Mouse (Mus musculus) colon, adult 2 months (tissue): ENCODE data around the gene Olfr1206. TPM values are rescaled to one million over a fixed set of nuclear protein-coding genes. Genes with fewer than 3 reads are reported as not detected.

ENCODE experiments used
- polyA plus RNA-seq: library from polyadenylated mRNA; depleted of rRNA; stranded (reverse); fragments of >200 nt; gene quantifications from 2 replicates; pipeline ENCODE4 v1.2.3, GENCODE M21; 2012; rRNA removed

Olfr1206 gene
- not detected in 2 replicates for polyA plus RNA-seq

GRCm38 (mm10) chr2:88862931-88863330, at the start of gene Olfr1206:
Gene Olfr1206 (plus strand): TSS chr2:88863231.

DNA sequence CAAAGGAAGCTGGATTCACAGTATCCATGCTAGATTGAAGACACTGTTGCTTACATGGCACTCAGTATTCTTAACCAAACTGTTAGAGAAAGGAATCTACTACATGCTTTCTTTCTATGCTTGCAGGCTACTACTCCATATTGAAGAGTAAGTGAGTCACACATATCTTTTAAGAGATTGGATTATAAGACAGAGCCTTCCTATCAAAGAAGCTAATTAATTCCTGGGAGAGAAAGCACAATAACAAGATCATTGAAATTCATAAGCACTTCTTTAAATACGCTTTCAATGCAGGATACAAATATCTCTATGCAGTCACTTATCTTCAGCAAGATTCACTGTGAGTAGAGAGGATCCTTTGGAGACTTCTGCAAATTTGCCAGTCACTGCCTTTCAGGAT, 48.8 kb upstream of the Olfr1206 start, which contains the start of gene Olfr1202:
TSS of gene Olfr1202 (plus strand) at position 301 of the 400 bp plus-strand sequence.

DNA sequence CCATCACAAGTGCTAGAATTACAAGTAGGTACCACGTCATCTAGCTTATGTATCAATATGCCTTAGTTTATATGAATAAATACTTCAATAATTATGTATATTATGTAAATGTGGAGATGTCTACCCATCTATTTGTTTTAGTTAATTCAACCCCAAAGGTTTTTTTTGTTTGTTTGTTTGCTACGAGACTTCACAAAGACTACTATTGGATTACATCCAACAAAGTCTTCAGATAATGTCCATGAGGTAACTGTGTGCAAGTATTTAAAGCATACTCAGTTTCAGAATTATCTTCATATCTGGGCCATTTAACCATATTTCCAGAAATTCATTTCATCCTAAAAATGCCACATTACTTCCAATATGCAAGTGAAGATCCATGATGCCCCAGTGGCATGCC, 33.6 kb upstream of the Olfr1206 start, which contains the start of gene Olfr1205:
TSS of gene Olfr1205 (plus strand) at position 301 of the 400 bp plus-strand sequence.

GRCm38 (mm10) chr2:88848992-88849391, 14.0 kb upstream of the Olfr1206 start, which contains the start of gene Olfr1204:
Gene Olfr1204 (plus strand): TSS chr2:88849292.

GRCm38 (mm10) chr2:88902211-88902610, 39.2 kb downstream of the Olfr1206 start, which contains the start of gene Olfr1208:
Gene Olfr1208 (minus strand): TSS chr2:88902311.

GRCm38 (mm10) chr2:88915057-88915456, 52.0 kb downstream of the Olfr1206 start, which contains the start of gene Olfr1209:
Gene Olfr1209 (minus strand): TSS chr2:88915157.

Other genes with a start within 250 kb of the Olfr1206 start
- not detected in 2 replicates for gene Olfr1191-ps1, start 222.7 kb upstream of the Olfr1206 start, polyA plus RNA-seq
- gene Olfr1192-ps1, start 214.7 kb upstream of the Olfr1206 start, polyA plus RNA-seq: not detected in 2 replicates
- not detected in 2 replicates for gene Olfr1193, start 187.6 kb upstream of the Olfr1206 start, polyA plus RNA-seq
- gene Olfr1195, start 174.0 kb upstream of the Olfr1206 start, polyA plus RNA-seq: not detected in 2 replicates
- not detected in 2 replicates for gene Olfr1196, start 158.6 kb upstream of the Olfr1206 start, polyA plus RNA-seq
- gene Olfr1197, start 130.9 kb upstream of the Olfr1206 start, polyA plus RNA-seq: not detected in 2 replicates
- not detected in 2 replicates for gene Olfr1198, start 111.9 kb upstream of the Olfr1206 start, polyA plus RNA-seq
- not detected in 2 replicates for gene Olfr1199, start 102.8 kb upstream of the Olfr1206 start, polyA plus RNA-seq
- not detected in 2 replicates for gene Olfr1200, start 92.7 kb upstream of the Olfr1206 start, polyA plus RNA-seq
- gene Olfr1201, start 70.2 kb upstream of the Olfr1206 start, polyA plus RNA-seq: not detected in 2 replicates
- gene Olfr1202, start 48.7 kb upstream of the Olfr1206 start, polyA plus RNA-seq: not detected in 2 replicates
- gene Olfr1205, start 33.5 kb upstream of the Olfr1206 start, polyA plus RNA-seq: not detected in 2 replicates
- not detected in 2 replicates for gene Olfr1204, start 13.9 kb upstream of the Olfr1206 start, polyA plus RNA-seq
- gene Olfr1208, start 39.1 kb downstream of the Olfr1206 start, polyA plus RNA-seq: not detected in 2 replicates
- gene Olfr1209, start 51.9 kb downstream of the Olfr1206 start, polyA plus RNA-seq: not detected in 2 replicates
- not detected in 2 replicates for gene Olfr1211, start 74.9 kb downstream of the Olfr1206 start, polyA plus RNA-seq
- gene Olfr1212, start 90.7 kb downstream of the Olfr1206 start, polyA plus RNA-seq: not detected in 2 replicates
- gene Gm13762, start 117.0 kb downstream of the Olfr1206 start, polyA plus RNA-seq: not detected in 2 replicates
- gene Olfr1214, start 129.4 kb downstream of the Olfr1206 start, polyA plus RNA-seq: not detected in 2 replicates
- not detected in 2 replicates for gene Olfr1215, start 143.7 kb downstream of the Olfr1206 start, polyA plus RNA-seq
- gene Olfr1216, start 155.1 kb downstream of the Olfr1206 start, polyA plus RNA-seq: not detected in 2 replicates
- gene Olfr1217, start 168.8 kb downstream of the Olfr1206 start, polyA plus RNA-seq: not detected in 2 replicates
- not detected in 2 replicates for gene Olfr1218, start 198.0 kb downstream of the Olfr1206 start, polyA plus RNA-seq
- gene Olfr1219, start 220.3 kb downstream of the Olfr1206 start, polyA plus RNA-seq: not detected in 2 replicates
- gene Olfr1220, start 243.6 kb downstream of the Olfr1206 start, polyA plus RNA-seq: not detected in 2 replicates